Mouse (Mus musculus) heart, postnatal 0 days (tissue): Measurements from ENCODE around the gene Nkg7.

ENCODE experiments used
- CTCF ChIP-seq: IDR thresholded peaks from 2 replicates; pipeline ENCODE4 v1.5.1; 2016; ENCODE audit warnings: antibody characterized with exemption, control low read depth, low read depth
- EP300 ChIP-seq: IDR thresholded peaks from 2 replicates; pipeline ENCODE4 v1.6.1; 2016; ENCODE audit warnings: antibody characterized with exemption, low read depth

DNA sequence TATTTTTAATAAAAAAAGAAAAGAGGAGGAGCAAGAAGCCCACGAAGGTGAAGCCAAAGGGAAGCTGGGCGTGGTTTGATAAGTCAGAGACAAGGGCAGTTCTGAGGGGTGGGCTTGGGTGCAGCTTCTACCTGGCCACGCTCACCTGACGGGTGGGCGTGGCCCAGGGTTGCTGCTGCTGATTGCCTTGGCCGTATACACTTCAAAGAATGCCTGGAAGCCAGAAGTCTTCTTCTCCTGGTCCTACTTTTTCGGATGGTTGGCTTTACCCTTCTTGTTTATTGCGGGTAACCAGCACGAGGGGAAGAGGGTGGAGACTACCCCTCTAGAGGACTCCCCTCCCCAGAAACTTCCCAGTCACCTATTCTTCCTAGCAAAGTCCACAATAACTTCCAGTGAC is 5.8 kb downstream of the Nkg7 start:
- no peak for TF ChIP-seq CTCF
- TF ChIP-seq EP300, result no peak
